Mouse (Mus musculus) heart, embryonic 11.5 days (tissue): Measurements from ENCODE around the gene Pde4d. TPM values are rescaled to one million over a fixed set of nuclear protein-coding genes. Genes with fewer than 3 reads are reported as not detected.

Source experiments
- ATAC-seq: fragments of 200-750 bp; cut with Nextera tagmentation; replicated peaks from 2 replicates; pipeline ENCODE4 v1.8.0; 2017; ENCODE audit warnings: moderate library complexity; ENCODE audit not compliant: insufficient number of reproducible peaks, low FRiP score, low TSS enrichment
- H3K27ac ChIP-seq: fragments of 300-500 bp; sonication (generic); 2 replicates; pipeline ENCODE4 v1.5.1; 2014; ENCODE audit warnings: mild to moderate bottlenecking, low read depth, low read length
- H3K27me3 ChIP-seq: fragments of 300-500 bp; sonication (generic); 2 replicates; pipeline ENCODE4 v1.6.1; 2014; ENCODE audit warnings: mild to moderate bottlenecking, low read length, mixed read lengths; ENCODE audit not compliant: control insufficient read depth, insufficient read depth
- H3K36me3 ChIP-seq: fragments of 300-500 bp; sonication (generic); 2 replicates; pipeline ENCODE4 v1.6.1; 2014; ENCODE audit warnings: mild to moderate bottlenecking, low read length, moderate library complexity, mixed read lengths; ENCODE audit not compliant: control insufficient read depth, insufficient read depth
- H3K4me1 ChIP-seq: fragments of 300-500 bp; sonication (generic); 2 replicates; pipeline ENCODE4 v1.6.1; 2014; ENCODE audit warnings: low read length; ENCODE audit not compliant: control insufficient read depth, insufficient read depth
- H3K4me2 ChIP-seq: fragments of 300-500 bp; sonication (generic); 2 replicates; pipeline ENCODE4 v1.6.1; 2014; ENCODE audit warnings: mild to moderate bottlenecking, moderate library complexity
- H3K4me3 ChIP-seq: fragments of 300-500 bp; sonication (generic); 2 replicates; pipeline ENCODE4 v1.5.1; 2014; ENCODE audit warnings: low read depth, low read length
- H3K9ac ChIP-seq: fragments of 300-500 bp; sonication (generic); 2 replicates; pipeline ENCODE4 v1.6.1; 2014; ENCODE audit warnings: mild to moderate bottlenecking, low read depth, low read length, moderate library complexity
- H3K9me3 ChIP-seq: fragments of 300-500 bp; sonication (generic); replicated peaks from 2 replicates; pipeline ENCODE4 v1.6.1; 2016; ENCODE audit warnings: low read length; ENCODE audit not compliant: control insufficient read depth
- WGBS: fragments of 180-500 bp; shearing (Covaris S2); extraction: QIAGEN DNeasy Blood & Tissue Kit; methylation state at CpG from one replicate; pipeline ENCODE4 v1.1.7; 2014; ENCODE audit not compliant: insufficient replicate concordance; 5-methylcytosine and 5-hydroxymethylcytosine counted together
- polyA plus RNA-seq: library from polyadenylated mRNA; unstranded; fragments of >200 nt; fragmentation: Nextera tagmentation; extraction: Ambion mirVana; gene quantifications from 2 replicates; pipeline ENCODE4 v1.2.1, GENCODE M21; 2014

Gene Pde4d
- polyA plus RNA-seq, 1 experiment from 2014 or later = 27.8 TPM

DNA sequence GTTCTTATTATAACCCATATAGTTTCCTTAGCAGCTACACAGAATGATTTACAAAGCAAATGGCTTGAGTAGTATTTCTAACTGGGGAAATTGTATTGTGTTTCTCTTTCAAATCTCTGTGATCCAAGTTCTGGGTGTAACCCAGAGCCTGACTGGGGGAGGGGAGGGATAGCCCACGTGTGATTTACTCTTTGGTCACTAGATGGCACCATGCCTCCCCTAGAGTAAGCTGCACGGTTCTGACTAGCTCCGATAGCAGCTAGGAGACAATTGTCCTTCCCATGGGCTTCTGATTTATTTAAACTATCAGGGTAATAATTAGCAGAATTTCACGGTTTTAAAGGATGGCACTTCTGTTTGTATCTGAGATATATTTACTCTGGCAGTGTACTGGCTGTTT is 893.8 kb downstream of the Pde4d start:
- H3K27ac ChIP-seq = no peak overlapping the region
- WGBS = 3% methylated on average over 4 of the region's 4 CpGs
- H3K4me2 ChIP-seq = no peak overlapping the region
- no peak; the same call in 1 of the 2 replicates for ATAC-seq
- no peaks in the 10 kb centered on the region for H3K9me3 ChIP-seq
- H3K4me1 ChIP-seq = no peaks in the 10 kb centered on the region
- no peak overlapping the region for H3K4me3 ChIP-seq
- no peaks in the 10 kb centered on the region for H3K36me3 ChIP-seq
- no peak overlapping the region for H3K9ac ChIP-seq
- H3K27me3 ChIP-seq = no peaks in the 10 kb centered on the region

DNA sequence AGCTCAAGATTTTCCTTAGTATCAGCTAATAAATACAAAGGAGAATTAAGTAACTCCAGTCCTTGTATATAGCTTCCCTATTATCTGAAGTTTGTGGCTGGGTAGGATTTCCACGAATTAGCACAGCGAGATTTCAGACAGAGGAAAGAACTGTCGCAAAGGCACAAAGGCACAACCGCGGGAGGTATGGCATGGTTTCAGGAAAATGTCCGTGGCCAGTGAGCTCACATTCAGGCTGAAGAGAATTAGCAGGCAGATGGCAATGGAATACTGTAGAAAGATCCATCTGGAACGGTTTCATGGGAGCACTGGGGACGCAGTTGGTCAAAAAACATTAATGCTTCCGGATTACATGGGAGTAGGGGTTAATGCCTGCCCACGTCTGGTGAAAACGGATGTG is 898.0 kb downstream of the Pde4d start:
- H3K27ac ChIP-seq = no peak overlapping the region
- H3K4me2 ChIP-seq = no peak overlapping the region
- no peak for ATAC-seq
- H3K9ac ChIP-seq = no peak overlapping the region
- H3K27me3 ChIP-seq = no peaks in the 10 kb centered on the region
- no peak overlapping the region for H3K4me3 ChIP-seq
- H3K9me3 ChIP-seq = no peaks in the 10 kb centered on the region
- H3K36me3 ChIP-seq = no peaks in the 10 kb centered on the region
- no peaks in the 10 kb centered on the region for H3K4me1 ChIP-seq
- 61% methylated on average over 11 of the region's 11 CpGs for WGBS

DNA sequence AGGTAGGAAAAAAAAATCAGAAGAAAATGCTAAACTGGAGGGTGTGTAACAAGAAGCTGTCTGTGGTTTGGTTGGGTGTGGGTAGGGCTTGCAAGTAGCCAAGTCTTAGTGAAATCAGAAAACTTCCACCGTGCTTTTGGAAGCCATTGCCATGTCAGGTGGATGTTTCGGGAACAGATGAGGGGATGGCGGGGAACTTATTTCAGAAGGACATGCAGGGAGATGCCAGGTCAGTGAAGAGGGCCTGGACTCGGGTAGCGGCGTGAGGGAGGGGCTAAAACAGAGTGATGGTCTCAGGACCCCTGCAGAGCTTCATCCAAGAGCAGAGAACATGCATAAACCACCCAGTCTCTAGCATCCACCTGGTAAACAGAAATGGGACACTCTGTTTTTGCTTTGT is 898.6 kb downstream of the Pde4d start:
- H3K27ac ChIP-seq = no peak overlapping the region
- 76% methylated on average over 6 of the region's 6 CpGs for WGBS
- H3K27me3 ChIP-seq = no peaks in the 10 kb centered on the region
- H3K4me1 ChIP-seq = no peaks in the 10 kb centered on the region
- H3K4me2 ChIP-seq = no peak overlapping the region
- H3K36me3 ChIP-seq = no peaks in the 10 kb centered on the region
- no peak overlapping the region for H3K4me3 ChIP-seq
- ATAC-seq = no peak
- H3K9ac ChIP-seq = no peak overlapping the region
- no peaks in the 10 kb centered on the region for H3K9me3 ChIP-seq

DNA sequence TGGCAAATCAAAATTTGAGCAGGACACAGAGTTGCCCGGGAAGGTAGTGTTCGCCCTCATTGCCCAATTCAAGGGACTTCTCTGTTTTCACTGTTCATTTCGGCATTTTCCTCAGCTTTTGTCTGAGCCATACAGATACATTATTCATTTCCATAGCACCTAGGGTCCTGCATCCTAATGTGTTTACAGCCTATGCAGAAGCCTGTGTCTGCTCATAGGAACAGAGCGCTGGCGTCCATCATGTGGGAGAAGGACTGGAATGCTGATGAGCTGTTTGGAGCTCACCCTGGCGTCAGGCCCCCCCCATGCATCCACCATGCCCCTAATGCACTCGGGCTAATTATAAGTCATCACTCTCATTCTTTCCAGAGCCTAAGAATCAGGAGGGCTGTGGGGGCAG is 900.4 kb downstream of the Pde4d start:
- ATAC-seq = no peak
- H3K9me3 ChIP-seq = no peaks in the 10 kb centered on the region
- no peaks in the 10 kb centered on the region for H3K27me3 ChIP-seq
- no peaks in the 10 kb centered on the region for H3K4me1 ChIP-seq
- H3K4me2 ChIP-seq = no peak overlapping the region
- WGBS = 73% methylated on average over 7 of the region's 7 CpGs
- H3K4me3 ChIP-seq = no peak overlapping the region
- no peak overlapping the region for H3K9ac ChIP-seq
- no peaks in the 10 kb centered on the region for H3K36me3 ChIP-seq
- no peak overlapping the region for H3K27ac ChIP-seq

DNA sequence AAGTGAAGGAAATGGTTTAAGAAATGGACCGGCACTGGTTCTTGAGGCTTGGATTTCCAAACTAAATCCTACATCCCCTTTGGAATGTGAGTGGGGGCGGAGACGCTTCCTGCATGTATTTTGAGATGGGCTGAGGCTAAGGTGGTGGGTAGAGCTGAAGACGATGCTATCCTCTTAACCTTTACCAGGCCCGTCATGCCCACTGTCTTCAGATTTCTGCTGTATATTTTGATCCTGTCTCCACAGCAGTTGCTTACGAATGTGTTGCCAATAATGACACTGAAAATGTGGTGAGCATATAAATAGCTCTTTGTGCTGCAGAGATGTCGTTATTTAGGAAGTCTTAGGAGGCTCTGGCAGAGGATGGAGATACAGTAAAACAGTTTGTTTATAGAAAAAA is 904.3 kb downstream of the Pde4d start:
- no peaks in the 10 kb centered on the region for H3K9me3 ChIP-seq
- no peak overlapping the region for H3K4me2 ChIP-seq
- H3K4me3 ChIP-seq = no peak overlapping the region
- WGBS = 75% methylated on average over 7 of the region's 7 CpGs
- ATAC-seq = no peak
- H3K9ac ChIP-seq = no peak overlapping the region
- H3K36me3 ChIP-seq = no peaks in the 10 kb centered on the region
- H3K27me3 ChIP-seq = no peaks in the 10 kb centered on the region
- H3K27ac ChIP-seq = no peak overlapping the region
- no peaks in the 10 kb centered on the region for H3K4me1 ChIP-seq

DNA sequence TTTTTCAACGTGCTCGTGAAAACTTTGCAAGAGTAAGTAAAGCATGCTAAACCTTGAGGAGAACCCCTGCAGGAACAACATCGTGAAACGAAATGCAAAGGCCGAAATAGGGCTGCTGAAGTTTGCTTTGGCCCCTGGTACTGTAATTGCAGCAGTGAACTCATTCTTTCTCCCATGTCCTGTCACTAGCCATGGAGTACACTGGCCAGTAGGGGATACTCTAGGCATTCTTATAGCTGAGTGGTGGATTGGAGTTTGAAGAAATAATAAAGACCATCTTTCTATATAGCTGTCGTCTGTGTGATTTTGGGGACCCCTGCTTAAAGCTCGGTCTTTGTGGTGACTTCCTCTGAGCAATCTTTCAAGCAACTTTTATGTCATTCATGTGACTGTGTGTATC is 906.5 kb downstream of the Pde4d start:
- H3K9me3 ChIP-seq = no peaks in the 10 kb centered on the region
- no peak overlapping the region for H3K4me2 ChIP-seq
- H3K4me1 ChIP-seq = no peaks in the 10 kb centered on the region
- 71% methylated on average over 7 of the region's 7 CpGs for WGBS
- no peak for ATAC-seq
- no peak overlapping the region for H3K4me3 ChIP-seq
- H3K36me3 ChIP-seq = no peaks in the 10 kb centered on the region
- no peaks in the 10 kb centered on the region for H3K27me3 ChIP-seq
- no peak overlapping the region for H3K27ac ChIP-seq
- H3K9ac ChIP-seq = no peak overlapping the region

DNA sequence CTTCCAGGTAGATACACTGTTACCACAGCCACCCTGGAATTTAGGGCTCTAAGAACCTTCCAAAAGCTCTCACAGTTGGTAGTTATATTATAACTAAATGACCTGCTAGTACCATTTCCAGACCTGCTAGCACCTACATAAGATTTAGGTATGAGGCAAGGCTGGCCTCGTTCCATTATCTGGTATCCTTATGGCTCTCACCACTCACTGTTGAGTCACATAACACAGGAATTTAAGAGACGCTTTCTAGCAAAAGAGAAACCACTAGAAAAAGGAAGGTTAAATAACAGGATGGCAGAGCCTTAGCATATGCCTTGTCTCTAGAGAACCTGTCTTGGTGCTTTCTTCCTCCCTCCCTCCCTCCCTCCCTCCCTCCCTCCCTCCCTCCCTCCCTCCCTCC is 910.2 kb downstream of the Pde4d start:
- WGBS = 46% methylated on average over 2 of the region's 2 CpGs
- Histone ChIP-seq H3K27me3 (no peaks in the 10 kb centered on the region), H3K27ac (no peak overlapping the region), H3K4me1 (no peaks in the 10 kb centered on the region), H3K4me2 (no peak overlapping the region), H3K36me3 (no peaks in the 10 kb centered on the region), H3K9me3 (no peaks in the 10 kb centered on the region), H3K9ac (no peak overlapping the region), H3K4me3 (no peak overlapping the region)
- ATAC-seq = no peak

DNA sequence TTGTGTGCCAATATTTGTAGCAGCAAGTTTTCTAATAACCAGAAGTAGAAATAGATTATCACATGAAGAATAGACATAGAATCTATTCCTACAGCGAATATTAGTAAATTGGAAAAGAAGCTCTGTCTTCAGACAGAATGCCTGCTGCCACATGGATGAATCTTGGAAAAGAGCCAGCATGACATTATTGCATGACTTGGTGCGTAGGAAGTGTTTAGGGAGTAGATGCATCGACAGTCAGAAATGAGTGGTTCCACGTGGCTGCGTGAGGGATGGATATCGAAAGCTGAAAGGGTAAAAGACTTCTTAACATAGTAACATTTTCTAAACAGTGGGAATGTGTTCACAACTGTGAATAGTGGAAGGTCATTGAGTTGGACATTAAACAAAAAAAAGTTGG is 912.6 kb downstream of the Pde4d start:
- H3K4me2 ChIP-seq = no peak overlapping the region
- no peaks in the 10 kb centered on the region for H3K4me1 ChIP-seq
- no peaks in the 10 kb centered on the region for H3K27me3 ChIP-seq
- no peak overlapping the region for H3K9ac ChIP-seq
- 75% methylated on average over 6 of the region's 6 CpGs for WGBS
- H3K4me3 ChIP-seq = no peak overlapping the region
- H3K27ac ChIP-seq = no peak overlapping the region
- H3K36me3 ChIP-seq = no peaks in the 10 kb centered on the region
- ATAC-seq = no peak
- H3K9me3 ChIP-seq = no peaks in the 10 kb centered on the region

DNA sequence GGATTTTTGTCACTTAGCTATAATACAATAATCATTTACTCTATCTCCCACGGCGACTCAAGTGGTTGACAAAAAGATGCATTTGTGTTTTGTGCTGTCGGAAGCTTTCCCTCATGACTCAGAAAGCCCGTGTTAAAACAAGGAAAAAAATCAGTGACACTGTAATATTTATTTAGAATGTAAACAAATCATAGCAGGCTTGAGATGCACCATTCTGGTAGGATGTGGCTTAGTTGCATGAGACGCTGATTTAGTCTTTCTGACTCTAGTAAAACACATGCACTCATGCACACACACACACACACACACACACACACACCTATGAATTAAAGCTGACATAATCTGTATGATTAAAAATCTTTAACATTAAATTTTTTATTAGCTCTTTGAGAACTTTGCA is 924.7 kb downstream of the Pde4d start:
- H3K9ac ChIP-seq = no peak overlapping the region
- H3K9me3 ChIP-seq = no peaks in the 10 kb centered on the region
- H3K36me3 ChIP-seq = no peaks in the 10 kb centered on the region
- no peak for ATAC-seq
- 78% methylated on average over 5 of the region's 5 CpGs for WGBS
- 0 out of 2 replicates have a peak, but pooled peaks cover 4% of the 10 kb centered on the region for H3K4me1 ChIP-seq
- no peak overlapping the region for H3K4me3 ChIP-seq
- no peaks in the 10 kb centered on the region for H3K27me3 ChIP-seq
- H3K27ac ChIP-seq = no peak overlapping the region
- H3K4me2 ChIP-seq = no peak overlapping the region
